Mouse (Mus musculus) C2C12 (cell line): ENCODE results near the gene Ank3.

Source experiments
- CEBPB ChIP-seq: IDR thresholded peaks from one replicate; pipeline ENCODE4 v1.6.1; 2011; ENCODE audit warnings: low read depth, mild to moderate bottlenecking, control low read depth, moderate library complexity
- CTCF ChIP-seq: IDR thresholded peaks from one replicate; pipeline ENCODE4 v1.5.1; 2011; ENCODE audit not compliant: control insufficient read depth, insufficient read depth, insufficient read length
- FOSL1 ChIP-seq: IDR thresholded peaks from one replicate; pipeline ENCODE4 v1.8.0; 2011; ENCODE audit warnings: mild to moderate bottlenecking, low read length; ENCODE audit not compliant: poor library complexity, insufficient read depth, severe bottlenecking
- MAX ChIP-seq: IDR thresholded peaks from one replicate; pipeline ENCODE4 v1.6.1; 2011; ENCODE audit warnings: mild to moderate bottlenecking, control low read depth
- MYOD1 ChIP-seq: IDR thresholded peaks from one replicate; pipeline ENCODE4 v1.6.1; 2011; ENCODE audit warnings: low read depth; ENCODE audit not compliant: control insufficient read depth, insufficient read length
- MYOG ChIP-seq: IDR thresholded peaks from one replicate; pipeline ENCODE4 v1.6.1; 2011; ENCODE audit not compliant: control insufficient read depth, insufficient read length; ENCODE audit errors: extremely low read depth
- USF1 ChIP-seq: IDR thresholded peaks from one replicate; pipeline ENCODE4 v1.6.1; 2011; ENCODE audit warnings: low read depth, mild to moderate bottlenecking, control low read depth, moderate library complexity

GRCm38 (mm10) chr10:69744871-69745270, 346.3 kb downstream of the Ank3 start:
- TF ChIP-seq CTCF (no peak), CEBPB (no peak), MYOD1 (no peak), MAX (no peak), USF1 (no peak), MYOG (no peak), FOSL1 (no peak)
